30 mouse cellular contexts compared by ENCODE assay signal in genomic region chrX:162831036-162831435, GRCm38 (mm10). TPM values are rescaled to one million over a fixed set of nuclear protein-coding genes. Genes with fewer than 3 reads are reported as not detected.
DNase-seq lines count a peak whose midpoint lies in the region; ATAC-seq and TF ChIP-seq lines count a peak whose summit lies in the region.
"Had no signal": no experiment of that assay in that cellular context is flagged by ENCODE, and none has a peak within 500 bp of the region (broad histone marks: within the 10 kb centered on the region; RNA-seq: fewer than 3 reads in every experiment).

No protein-coding gene starts in this region.

- no peak for TF ChIP-seq EP300 in ES-Bruce4 (IDR thresholded peaks at IDR 0.05; ENCODE audit: insufficient read depth, low read depth, low read length)

- no peak overlapping the region for H3K4me2 ChIP-seq in hindbrain, embryonic 12.5 days (replicated peaks)
- H3K4me2 ChIP-seq: embryonic facial prominence, embryonic 13.5 days; forebrain, embryonic 13.5 days; heart, embryonic 13.5 days; hindbrain, embryonic 13.5 days; intestine, embryonic 15.5 days had no signal

- DNase-seq in hindbrain, embryonic 10.5 days (ENCODE audit: low spot score), result no peak
- DNase-seq in adipocyte (ENCODE audit: low spot score), result peak; percentile 20
- no peak for DNase-seq in kidney, postnatal 25 days
- DNase-seq in frontal cortex, adult 2 months (ENCODE audit: extremely low spot score in 1 of 2, low spot score in 1 of 2), result no peak
- DNase-seq in heart, adult 18-20 months, result no peak
- DNase-seq: adrenal gland, adult 8-10 months; adrenal gland, postnatal 25 days; B cell, adult 2 months; cerebellum, adult 18-20 months; cerebellum, adult 9-11 months; cerebellum, postnatal 25 days; embryo, embryonic 11 days; forebrain, postnatal 0 days; gastrocnemius, postnatal 25 days; heart, adult 2 months; heart, postnatal 14 days; heart, postnatal 4 days; kidney, adult 11 months had no signal

- H3K9ac ChIP-seq in hindbrain, embryonic 12.5 days, result no peak overlapping the region
- H3K9ac ChIP-seq in ES-Bruce4 (ENCODE audit: low read depth, poor library complexity, severe bottlenecking), result peak overlapping the region; percentile 40; the same call in 1 of the 2 replicates
- H3K9ac ChIP-seq: embryonic facial prominence, embryonic 13.5 days; forebrain, embryonic 13.5 days; forebrain, postnatal 0 days; heart, embryonic 13.5 days; hindbrain, embryonic 13.5 days; intestine, embryonic 15.5 days had no signal

- H3K27me3 ChIP-seq in hindbrain, embryonic 10.5 days (ENCODE audit: insufficient read depth, poor library complexity, severe bottlenecking), result peaks cover 21% of the 10 kb centered on the region
- peaks cover 3% of the 10 kb centered on the region; the same call in 1 of the 2 replicates for H3K27me3 ChIP-seq in hindbrain, embryonic 12.5 days
- H3K27me3 ChIP-seq in ES-Bruce4 (ENCODE audit: control insufficient read depth, insufficient read depth, low read length, poor library complexity, severe bottlenecking), result no peaks in the 10 kb centered on the region
- H3K27me3 ChIP-seq: forebrain, embryonic 13.5 days; hindbrain, embryonic 13.5 days; intestine, embryonic 15.5 days had no signal

- WGBS in hindbrain, embryonic 10.5 days, result 21% methylated on average over 1 of the region's 1 CpGs
- 0% methylated on average over 1 of the region's 1 CpGs for WGBS in hindbrain, embryonic 12.5 days

- TF ChIP-seq CTCF in ES-Bruce4 (IDR thresholded peaks at IDR 0.05; ENCODE audit: low read depth, low read length), result no peak

- H3K4me1 ChIP-seq in hindbrain, embryonic 10.5 days (replicated peaks), result peaks cover 15% of the 10 kb centered on the region
- no peaks in the 10 kb centered on the region; the same call in 1 of the 2 replicates for H3K4me1 ChIP-seq in hindbrain, embryonic 12.5 days
- H3K4me1 ChIP-seq in ES-Bruce4 (ENCODE audit: control insufficient read depth, insufficient read depth, low read length), result no peaks in the 10 kb centered on the region
- H3K4me1 ChIP-seq: embryonic facial prominence, embryonic 10.5 days; embryonic facial prominence, embryonic 13.5 days; heart, embryonic 10.5 days; heart, embryonic 13.5 days; intestine, embryonic 15.5 days had no signal

- no peak overlapping the region for H3K4me3 ChIP-seq in hindbrain, embryonic 10.5 days
- no peak overlapping the region for H3K4me3 ChIP-seq in hindbrain, embryonic 12.5 days
- no peak overlapping the region for H3K4me3 ChIP-seq in ES-Bruce4 (ENCODE audit: low read depth, low read length)
- H3K4me3 ChIP-seq: embryonic facial prominence, embryonic 10.5 days; embryonic facial prominence, embryonic 13.5 days; erythroblast, embryonic 14.5 days; forebrain, embryonic 13.5 days; heart, adult 2 months; heart, embryonic 10.5 days; heart, embryonic 13.5 days; hindbrain, embryonic 13.5 days; intestine, embryonic 15.5 days had no signal

- no peaks in the 10 kb centered on the region for H3K9me3 ChIP-seq in hindbrain, embryonic 10.5 days
- no peaks in the 10 kb centered on the region for H3K9me3 ChIP-seq in hindbrain, embryonic 12.5 days (replicated peaks)
- no peaks in the 10 kb centered on the region for H3K9me3 ChIP-seq in ES-Bruce4 (replicated peaks; ENCODE audit: control insufficient read depth, insufficient read depth, low read length, poor library complexity, severe bottlenecking)
- H3K9me3 ChIP-seq: embryonic facial prominence, embryonic 10.5 days; embryonic facial prominence, embryonic 13.5 days; forebrain, embryonic 13.5 days; G1E; heart, embryonic 10.5 days; heart, embryonic 13.5 days; hindbrain, embryonic 13.5 days; intestine, embryonic 15.5 days had no signal

- 0 out of 2 replicates have a peak overlapping the region, but pooled peaks have one; percentile 56 for H3K27ac ChIP-seq in hindbrain, embryonic 10.5 days
- H3K27ac ChIP-seq in hindbrain, embryonic 12.5 days, result no peak overlapping the region
- H3K27ac ChIP-seq in ES-Bruce4 (ENCODE audit: insufficient read depth, low read length), result peak overlapping the region; percentile 100
- H3K27ac ChIP-seq: embryonic facial prominence, embryonic 10.5 days; embryonic facial prominence, embryonic 13.5 days; forebrain, embryonic 13.5 days; heart, adult 2 months; heart, embryonic 10.5 days; heart, embryonic 13.5 days; hindbrain, embryonic 13.5 days; intestine, embryonic 15.5 days had no signal

- no peaks in the 10 kb centered on the region for H3K36me3 ChIP-seq in hindbrain, embryonic 10.5 days
- H3K36me3 ChIP-seq in hindbrain, embryonic 12.5 days, result no peaks in the 10 kb centered on the region
- H3K36me3 ChIP-seq in ES-Bruce4 (ENCODE audit: control insufficient read depth, insufficient read depth, low read length, poor library complexity, severe bottlenecking), result peaks cover 2% of the 10 kb centered on the region
- H3K36me3 ChIP-seq: embryonic facial prominence, embryonic 10.5 days; embryonic facial prominence, embryonic 13.5 days; G1E; heart, embryonic 10.5 days; heart, embryonic 13.5 days; hindbrain, embryonic 13.5 days; intestine, embryonic 15.5 days had no signal

- TF ChIP-seq POLR2A in ES-Bruce4 (IDR thresholded peaks at IDR 0.05; ENCODE audit: insufficient read depth, low read length), result no peak

- no peak for ATAC-seq in hindbrain, embryonic 12.5 days (ENCODE audit: low FRiP score)
- ATAC-seq: forebrain, embryonic 13.5 days; forebrain, postnatal 0 days; hindbrain, embryonic 16.5 days; intestine, embryonic 15.5 days had no signal

RNA-seq across cellular contexts. Expression of gene Txlng, which starts 1.8 kb away (rescaled TPM):
- 11.2 and 14.2 TPM in 2 replicates for polyA plus RNA-seq in hindbrain, embryonic 10.5 days (2016; fragmentation: Nextera tagmentation; extraction: Ambion mirVana)
- 17.5 and 18.4 TPM in 2 replicates for polyA plus RNA-seq in hindbrain, embryonic 12.5 days (2016; fragmentation: Nextera tagmentation; extraction: Ambion mirVana)
- polyA plus RNA-seq in ES-Bruce4 (2011; ENCODE audit: insufficient read depth, insufficient read length, low read depth, missing spikeins), result 66.3 and 67.1 TPM in 2 replicates
- 16.9 and 17.3 TPM in 2 replicates for polyA plus RNA-seq in frontal cortex, adult 2 months (2012; rRNA removed)
- 1 to 10 TPM; 5.4 to 6.2 TPM for total RNA-seq in heart, adult 18-20 months (2021)

RNA-seq across cellular contexts. Expression of gene Syap1, which starts 57.2 kb away (rescaled TPM):
- polyA plus RNA-seq in hindbrain, embryonic 10.5 days (2016; fragmentation: Nextera tagmentation; extraction: Ambion mirVana), result 22.0 and 25.7 TPM in 2 replicates
- 39.0 and 43.0 TPM in 2 replicates for polyA plus RNA-seq in hindbrain, embryonic 12.5 days (2016; fragmentation: Nextera tagmentation; extraction: Ambion mirVana)
- polyA plus RNA-seq in ES-Bruce4 (2011; ENCODE audit: insufficient read depth, insufficient read length, low read depth, missing spikeins), result 25.2 and 26.2 TPM in 2 replicates
- polyA plus RNA-seq in frontal cortex, adult 2 months (2012; rRNA removed), result 23.7 and 31.6 TPM in 2 replicates
- 10 to 100 TPM; 27.5 to 30.6 TPM for total RNA-seq in heart, adult 18-20 months (2021)
